ENCODE assay signal across 22 mouse cellular contexts in genomic region chr2:34902731-34903130, GRCm38 (mm10). TPM values are rescaled to one million over a fixed set of nuclear protein-coding genes. Genes with fewer than 3 reads are reported as not detected.
DNase-seq lines count a peak whose midpoint lies in the region; ATAC-seq lines count a peak whose summit lies in the region.
"Had no signal": no experiment of that assay in that cellular context is flagged by ENCODE, and none has a peak within 500 bp of the region (broad histone marks: within the 10 kb centered on the region; RNA-seq: fewer than 3 reads in every experiment).

No protein-coding gene starts in this region.

- no peaks in the 10 kb centered on the region for H3K27me3 ChIP-seq in kidney, embryonic 14.5 days (ENCODE audit: control insufficient read depth, insufficient read depth, low read length)
- H3K27me3 ChIP-seq in intestine, embryonic 15.5 days (replicated peaks): no peaks in the 10 kb centered on the region

- 90% methylated on average over 6 of the region's 6 CpGs for WGBS in kidney, embryonic 14.5 days
- 80% methylated on average over 6 of the region's 6 CpGs for WGBS in intestine, embryonic 15.5 days

- peaks cover 7% of the 10 kb centered on the region; the same call in 1 of the 2 replicates for H3K4me1 ChIP-seq in kidney, embryonic 14.5 days (ENCODE audit: control insufficient read depth, insufficient read depth, low read length)
- peaks cover 4% of the 10 kb centered on the region; the same call in 1 of the 2 replicates for H3K4me1 ChIP-seq in intestine, embryonic 15.5 days (replicated peaks)

- peaks cover 34% of the 10 kb centered on the region; the same call in 1 of the 2 replicates for H3K36me3 ChIP-seq in kidney, embryonic 14.5 days (ENCODE audit: control insufficient read depth, insufficient read depth, low read length)
- 0 out of 2 replicates have a peak, but pooled peaks cover 3% of the 10 kb centered on the region for H3K36me3 ChIP-seq in intestine, embryonic 15.5 days
- H3K36me3 ChIP-seq: heart, embryonic 12.5 days; limb, embryonic 12.5 days had no signal

- no peaks in the 10 kb centered on the region for H3K9me3 ChIP-seq in kidney, embryonic 14.5 days (ENCODE audit: control insufficient read depth, low read length)
- no peaks in the 10 kb centered on the region for H3K9me3 ChIP-seq in intestine, embryonic 15.5 days
- H3K9me3 ChIP-seq: heart, embryonic 12.5 days; limb, embryonic 12.5 days had no signal

- no peak overlapping the region for H3K9ac ChIP-seq in kidney, embryonic 14.5 days (ENCODE audit: low read depth, low read length)
- no peak overlapping the region for H3K9ac ChIP-seq in intestine, embryonic 15.5 days
- H3K9ac ChIP-seq: forebrain, postnatal 0 days; heart, embryonic 12.5 days; limb, embryonic 12.5 days had no signal

- ATAC-seq in kidney, embryonic 14.5 days (ENCODE audit: low FRiP score, low TSS enrichment): no peak
- no peak for ATAC-seq in intestine, embryonic 15.5 days
- ATAC-seq: forebrain, postnatal 0 days; hindbrain, embryonic 16.5 days had no signal

- no peak overlapping the region for H3K4me2 ChIP-seq in kidney, embryonic 14.5 days (replicated peaks; ENCODE audit: low read depth, low read length)
- no peak overlapping the region for H3K4me2 ChIP-seq in intestine, embryonic 15.5 days (replicated peaks)
- H3K4me2 ChIP-seq: heart, embryonic 12.5 days; limb, embryonic 12.5 days had no signal

- H3K4me3 ChIP-seq in kidney, embryonic 14.5 days (ENCODE audit: low read length): no peak overlapping the region
- no peak overlapping the region for H3K4me3 ChIP-seq in intestine, embryonic 15.5 days (replicated peaks)
- H3K4me3 ChIP-seq: erythroblast, embryonic 14.5 days; heart, embryonic 12.5 days; left cerebral cortex, adult 2 months; limb, embryonic 12.5 days had no signal

- peak; percentile 20 to 47 for DNase-seq in adrenal gland, adult (ENCODE audit: inconsistent age in 2 of 2, low spot score in 1 of 2)
- no peak for DNase-seq in adrenal gland, adult 2 months
- DNase-seq in kidney, adult 8-10 months: peak; percentile 44 to 57
- DNase-seq in kidney, postnatal 10 days: peak; percentile 46
- peak; percentile 44 for DNase-seq in lung, postnatal 14 days
- DNase-seq in layer of hippocampus, adult 9-10 months (ENCODE audit: low spot score): no peak
- DNase-seq: adrenal gland, adult 8-10 months; cerebellum, adult 8-10 months; embryo, embryonic 11 days; forebrain, postnatal 0 days; gastrocnemius, postnatal 36 days; heart, postnatal 36 days; retina, postnatal 1 day; thymus, postnatal 25 days had no signal

- H3K27ac ChIP-seq in kidney, embryonic 14.5 days (ENCODE audit: low read depth, low read length): no peak overlapping the region
- H3K27ac ChIP-seq in intestine, embryonic 15.5 days: no peak overlapping the region
- H3K27ac ChIP-seq: left cerebral cortex, adult 2 months; limb, embryonic 12.5 days had no signal

RNA-seq across cellular contexts. Expression of gene Phf19, which starts 11.1 kb away (rescaled TPM):
- 1 to 10 TPM; 1.2 to 1.7 TPM for total RNA-seq in adrenal gland, adult 2 months (2021)
- polyA plus RNA-seq in adrenal gland, adult 2 months (2012; rRNA removed): 1.1 and 1.5 TPM in 2 replicates
- polyA plus RNA-seq in kidney, embryonic 14.5 days (2014; fragmentation: Nextera tagmentation; extraction: Ambion mirVana): 29.9 and 35.1 TPM in 2 replicates
- polyA plus RNA-seq in intestine, embryonic 15.5 days (2015; fragmentation: Nextera tagmentation; extraction: Ambion mirVana): 8.0 TPM in 2 replicates

RNA-seq across cellular contexts. Expression of gene Psmd5, which starts 28.0 kb away (rescaled TPM):
- total RNA-seq in adrenal gland, adult 2 months (2021): 10 to 100 TPM; 38.0 to 44.3 TPM
- 5.9 and 6.7 TPM in 2 replicates for polyA plus RNA-seq in adrenal gland, adult 2 months (2012; rRNA removed)
- polyA plus RNA-seq in kidney, embryonic 14.5 days (2014; fragmentation: Nextera tagmentation; extraction: Ambion mirVana): 128 and 157 TPM in 2 replicates
- 88.7 and 98.0 TPM in 2 replicates for polyA plus RNA-seq in intestine, embryonic 15.5 days (2015; fragmentation: Nextera tagmentation; extraction: Ambion mirVana)

RNA-seq across cellular contexts. Expression of gene Cutal, which starts 28.5 kb away (rescaled TPM):
- under 1 TPM; 0.40 to 0.48 TPM for total RNA-seq in adrenal gland, adult 2 months (2021)
- polyA plus RNA-seq in adrenal gland, adult 2 months (2012; rRNA removed): 2.5 TPM in 1 of 2 replicates, not detected in the other
- 5.8 TPM in 2 replicates for polyA plus RNA-seq in kidney, embryonic 14.5 days (2014; fragmentation: Nextera tagmentation; extraction: Ambion mirVana)
- polyA plus RNA-seq in intestine, embryonic 15.5 days (2015; fragmentation: Nextera tagmentation; extraction: Ambion mirVana): 5.7 and 6.8 TPM in 2 replicates
- polyA plus RNA-seq: erythroblast, embryonic 14.5 days; heart, embryonic 12.5 days; neural tube, embryonic 14.5 days had no signal

RNA-seq across cellular contexts. Expression of gene Traf1, which starts 58.8 kb away (rescaled TPM):
- total RNA-seq in adrenal gland, adult 2 months (2021): 1 to 10 TPM; 3.3 to 3.7 TPM
- 2.0 and 2.4 TPM in 2 replicates for polyA plus RNA-seq in adrenal gland, adult 2 months (2012; rRNA removed)
- polyA plus RNA-seq in kidney, embryonic 14.5 days (2014; fragmentation: Nextera tagmentation; extraction: Ambion mirVana): 15.9 and 18.1 TPM in 2 replicates
- 2.5 TPM in 2 replicates for polyA plus RNA-seq in intestine, embryonic 15.5 days (2015; fragmentation: Nextera tagmentation; extraction: Ambion mirVana)
- polyA plus RNA-seq: erythroblast, embryonic 14.5 days had no signal

Comparison
In these comparisons a context has a peak if more than half of its experiments do, and no peak if none do; other contexts are left out.
1. DNase-seq: peak in adrenal gland, adult (2 of 2), kidney, adult 8-10 months (2 of 2), kidney, postnatal 10 days (single experiment) and lung, postnatal 14 days (single experiment); none in adrenal gland, adult 2 months (single experiment) and layer of hippocampus, adult 9-10 months (single experiment).
2. RNA of gene Psmd5, which starts 28.0 kb away (polyA plus RNA-seq): 128 to 157 TPM in kidney, embryonic 14.5 days and 88.7 to 98.0 TPM in intestine, embryonic 15.5 days; 5.9 to 6.7 TPM in adrenal gland, adult 2 months; every median in the first group is over 10 times any median in the second.